Comparison of ENCODE assay signal across 7 mouse cellular contexts in the genomic region with DNA sequence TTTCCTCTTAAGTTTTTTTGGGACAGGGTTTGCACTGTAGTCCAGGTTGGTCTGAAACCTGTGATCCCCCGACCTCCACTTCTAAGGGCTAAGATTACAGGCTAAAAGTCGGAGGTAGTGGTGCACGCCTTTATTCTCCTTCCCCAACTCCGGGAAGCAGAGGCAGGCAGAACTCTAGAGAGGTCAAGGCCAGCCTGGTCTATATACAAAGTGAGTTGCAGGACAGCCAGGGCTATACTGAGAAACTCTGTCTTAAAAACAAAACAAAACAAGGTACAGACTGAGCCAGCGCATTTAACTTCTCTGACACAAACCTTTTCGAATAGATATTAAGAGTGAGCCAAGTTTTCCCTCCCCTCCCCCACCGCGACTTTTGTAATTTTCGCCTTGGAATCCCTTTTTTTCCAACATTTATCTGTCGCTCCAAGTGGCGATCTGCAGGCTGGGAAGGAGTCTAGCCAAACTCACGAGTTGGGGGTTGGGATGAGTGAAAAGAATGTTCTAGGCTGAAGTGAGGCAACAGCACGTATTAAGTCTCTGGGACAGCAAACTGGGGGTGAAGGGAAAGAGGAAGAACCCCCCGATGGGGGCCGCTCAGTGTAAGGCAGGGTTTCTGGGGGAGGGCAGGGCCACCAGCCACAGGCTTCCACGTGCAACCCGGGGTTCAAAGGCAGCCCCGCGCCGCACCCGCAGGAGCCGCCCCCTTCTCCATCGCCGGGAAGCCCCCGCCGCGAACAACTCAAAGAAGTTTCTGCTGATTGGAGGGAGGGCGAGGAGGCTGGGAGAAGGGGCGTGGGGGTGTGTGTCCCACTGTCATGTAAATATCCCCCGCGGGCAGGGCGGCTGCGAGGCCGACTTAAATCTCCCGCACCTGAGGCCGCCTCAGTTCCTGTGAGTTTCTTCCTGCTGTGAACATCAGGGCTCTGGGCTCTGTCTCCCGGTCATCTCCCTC. TPM values are rescaled to one million over a fixed set of nuclear protein-coding genes. Genes with fewer than 3 reads are reported as not detected.
A peak's percentile ranks its signal among the peaks of the same experiment; 100 is the strongest.
DNase-seq lines count a peak whose midpoint lies in the region; ATAC-seq lines count a peak whose summit lies in the region.

No protein-coding gene starts in this region.

- H3K9ac ChIP-seq in forebrain, embryonic 13.5 days = peak overlapping the region; percentile 72
- peak overlapping the region; percentile 67 for H3K9ac ChIP-seq in hindbrain, embryonic 16.5 days (ENCODE audit: low read depth, low read length)
- peak overlapping the region; percentile 86 for H3K9ac ChIP-seq in liver, embryonic 13.5 days

- H3K4me3 ChIP-seq in forebrain, embryonic 13.5 days = peak overlapping the region; percentile 59
- peak overlapping the region; percentile 53 for H3K4me3 ChIP-seq in hindbrain, embryonic 16.5 days (ENCODE audit: low read length)
- peak overlapping the region; percentile 70 for H3K4me3 ChIP-seq in liver, embryonic 13.5 days (replicated peaks)

- H3K4me2 ChIP-seq in forebrain, embryonic 13.5 days = peak overlapping the region; percentile 88
- peak overlapping the region; percentile 62 for H3K4me2 ChIP-seq in hindbrain, embryonic 16.5 days (ENCODE audit: low read length)
- peak overlapping the region; percentile 98 for H3K4me2 ChIP-seq in liver, embryonic 13.5 days

- 7% methylated on average over 37 of the region's 37 CpGs for WGBS in forebrain, embryonic 13.5 days
- 11% methylated on average over 29 of the region's 37 CpGs for WGBS in hindbrain, embryonic 16.5 days
- WGBS in liver, embryonic 13.5 days (ENCODE audit: insufficient replicate concordance) = 4% methylated on average over 37 of the region's 37 CpGs

- no peaks in the 10 kb centered on the region for H3K27me3 ChIP-seq in forebrain, embryonic 13.5 days
- no peaks in the 10 kb centered on the region for H3K27me3 ChIP-seq in hindbrain, embryonic 16.5 days (replicated peaks; ENCODE audit: control insufficient read depth, insufficient read depth, low read length)
- no peaks in the 10 kb centered on the region for H3K27me3 ChIP-seq in liver, embryonic 13.5 days

- peaks cover 44% of the 10 kb centered on the region for H3K4me1 ChIP-seq in forebrain, embryonic 13.5 days
- peaks cover 20% of the 10 kb centered on the region for H3K4me1 ChIP-seq in hindbrain, embryonic 16.5 days (ENCODE audit: control insufficient read depth, insufficient read depth, low read depth, low read length)
- H3K4me1 ChIP-seq in liver, embryonic 13.5 days (replicated peaks) = peaks cover 55% of the 10 kb centered on the region

- peak overlapping the region; percentile 82 for H3K27ac ChIP-seq in forebrain, embryonic 13.5 days
- peak overlapping the region; percentile 72; the same call in 1 of the 2 replicates for H3K27ac ChIP-seq in hindbrain, embryonic 16.5 days (ENCODE audit: low read depth, low read length)
- H3K27ac ChIP-seq in liver, embryonic 13.5 days = peak overlapping the region; percentile 91

- no peaks in the 10 kb centered on the region for H3K9me3 ChIP-seq in forebrain, embryonic 13.5 days (replicated peaks)
- H3K9me3 ChIP-seq in hindbrain, embryonic 16.5 days (ENCODE audit: control insufficient read depth, low read length) = no peaks in the 10 kb centered on the region
- no peaks in the 10 kb centered on the region for H3K9me3 ChIP-seq in liver, embryonic 13.5 days (replicated peaks)

- ATAC-seq in forebrain, embryonic 13.5 days = no peak
- no peak for ATAC-seq in hindbrain, embryonic 16.5 days
- no peak for ATAC-seq in liver, embryonic 13.5 days (ENCODE audit: low read depth)

- peak; percentile 99 for DNase-seq in ES-CJ7 (ENCODE audit: low read depth, low spot score)
- DNase-seq in adrenal gland, adult 18-20 months (ENCODE audit: low spot score in 2 of 2) = peak; percentile 57 to 58
- DNase-seq in liver, embryonic 13.5 days = peak; percentile 61
- peak; percentile 73 for DNase-seq in naive thymus-derived CD4-positive, alpha-beta T cell, adult 2 months (ENCODE audit: low read depth)
- peak; percentile 82 for DNase-seq in thymus, postnatal 14 days

- no peaks in the 10 kb centered on the region for H3K36me3 ChIP-seq in forebrain, embryonic 13.5 days (ENCODE audit: poor library complexity, severe bottlenecking)
- H3K36me3 ChIP-seq in hindbrain, embryonic 16.5 days (ENCODE audit: control insufficient read depth, insufficient read depth, low read length) = no peaks in the 10 kb centered on the region
- no peaks in the 10 kb centered on the region for H3K36me3 ChIP-seq in liver, embryonic 13.5 days

RNA-seq across cellular contexts. Expression of gene Set, which starts 4.3 kb away (rescaled TPM):
- total RNA-seq in adrenal gland, adult 18-20 months (2021) = 100 to 1,000 TPM; 210 to 272 TPM
- polyA plus RNA-seq in forebrain, embryonic 13.5 days (2015; fragmentation: Nextera tagmentation; extraction: Ambion mirVana) = 587 and 610 TPM in 2 replicates
- polyA plus RNA-seq in hindbrain, embryonic 16.5 days (2015; fragmentation: Nextera tagmentation; extraction: Ambion mirVana) = 284 and 285 TPM in 2 replicates
- 317 and 337 TPM in 2 replicates for polyA plus RNA-seq in liver, embryonic 13.5 days (2015; fragmentation: Nextera tagmentation; extraction: Ambion mirVana)

RNA-seq across cellular contexts. Expression of gene Wdr34, which starts 12.8 kb away (rescaled TPM):
- total RNA-seq in adrenal gland, adult 18-20 months (2021) = 10 to 100 TPM; 15.9 to 18.3 TPM
- polyA plus RNA-seq in forebrain, embryonic 13.5 days (2015; fragmentation: Nextera tagmentation; extraction: Ambion mirVana) = 50.8 and 57.2 TPM in 2 replicates
- polyA plus RNA-seq in hindbrain, embryonic 16.5 days (2015; fragmentation: Nextera tagmentation; extraction: Ambion mirVana) = 76.4 and 78.1 TPM in 2 replicates
- polyA plus RNA-seq in liver, embryonic 13.5 days (2015; fragmentation: Nextera tagmentation; extraction: Ambion mirVana) = 9.9 and 10.7 TPM in 2 replicates

RNA-seq across cellular contexts. Expression of gene Pkn3, which starts 16.0 kb away (rescaled TPM):
- total RNA-seq in adrenal gland, adult 18-20 months (2021) = 1 to 10 TPM; 5.6 to 6.2 TPM
- polyA plus RNA-seq in forebrain, embryonic 13.5 days (2015; fragmentation: Nextera tagmentation; extraction: Ambion mirVana) = 5.7 and 6.7 TPM in 2 replicates
- polyA plus RNA-seq in hindbrain, embryonic 16.5 days (2015; fragmentation: Nextera tagmentation; extraction: Ambion mirVana) = 1.6 and 2.1 TPM in 2 replicates
- polyA plus RNA-seq in liver, embryonic 13.5 days (2015; fragmentation: Nextera tagmentation; extraction: Ambion mirVana) = 3.1 and 3.2 TPM in 2 replicates

RNA-seq across cellular contexts. Expression of gene Zdhhc12, which starts 32.0 kb away (rescaled TPM):
- total RNA-seq in adrenal gland, adult 18-20 months (2021) = 10 to 100 TPM in 1 of 2 experiments, 1 to 10 TPM in 1; 9.7 to 15.6 TPM
- polyA plus RNA-seq in forebrain, embryonic 13.5 days (2015; fragmentation: Nextera tagmentation; extraction: Ambion mirVana) = 21.0 and 21.2 TPM in 2 replicates
- polyA plus RNA-seq in hindbrain, embryonic 16.5 days (2015; fragmentation: Nextera tagmentation; extraction: Ambion mirVana) = 31.3 and 32.2 TPM in 2 replicates
- polyA plus RNA-seq in liver, embryonic 13.5 days (2015; fragmentation: Nextera tagmentation; extraction: Ambion mirVana) = 22.8 and 23.9 TPM in 2 replicates
